Mouse (Mus musculus) spleen, adult 2 months (tissue): ENCODE results near the gene H2afx.

ENCODE experiments used
- CTCF ChIP-seq: fragments of 200-500 bp; IDR thresholded peaks from 2 replicates; pipeline ENCODE4 v1.5.1; 2011; ENCODE audit warnings: mild to moderate bottlenecking, inconsistent platforms; ENCODE audit not compliant: insufficient read depth, insufficient read length, insufficient replicate concordance; ENCODE audit errors: extremely low read depth
- POLR2A ChIP-seq: fragments of 200-500 bp; IDR thresholded peaks from 2 replicates; pipeline ENCODE4 v1.6.1; 2011; ENCODE audit warnings: low read depth, low read length, inconsistent platforms

DNA sequence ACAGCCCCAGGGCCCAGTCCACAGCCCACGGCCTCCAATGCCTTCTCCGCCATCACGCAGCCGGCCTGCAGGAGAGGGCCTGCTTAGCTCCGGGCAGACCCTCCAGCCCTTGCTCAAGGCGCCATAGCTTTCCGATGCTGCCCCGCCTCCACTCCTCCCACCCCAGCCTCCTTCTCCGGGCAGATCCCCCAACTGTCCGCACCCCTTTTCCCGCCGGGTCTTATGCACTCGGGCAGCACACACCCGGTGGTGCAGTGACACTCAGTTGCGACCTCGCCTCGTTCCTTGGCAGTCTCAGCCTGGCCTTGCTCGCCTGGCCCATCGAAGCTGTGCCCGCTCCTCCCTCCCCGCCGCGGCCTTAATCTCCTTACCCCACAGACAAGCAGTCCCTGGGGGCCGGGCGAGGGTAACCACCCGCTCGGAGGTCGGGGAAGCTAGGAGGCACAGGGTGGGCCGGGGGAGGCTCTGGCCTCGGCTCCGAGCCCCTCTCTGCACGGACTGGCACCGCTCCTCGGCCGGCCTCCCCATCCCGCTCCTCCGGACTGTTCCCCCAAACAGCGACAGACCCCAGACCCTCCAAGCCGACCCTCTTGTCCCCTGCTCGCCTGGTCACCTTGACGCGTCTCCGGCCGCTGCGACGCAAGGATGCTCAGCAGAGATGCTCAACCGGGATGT is 47.0 kb upstream of the H2afx start:
- TF ChIP-seq CTCF: no peak
- TF ChIP-seq POLR2A: no peak
